Mouse (Mus musculus): Measurements from ENCODE around the gene Zdhhc4. TPM values are rescaled to one million over a fixed set of nuclear protein-coding genes. Genes with fewer than 3 reads are reported as not detected.

The Zdhhc4 gene
- total RNA-seq (2021), result 10 to 100 TPM; 35.0 to 37.5 TPM
- long read RNA-seq, experiment 1, transcript Zdhhc4-201 (8 exons, 1,364 nt), result major isoform, 22 of 42 reads
- long read RNA-seq, experiment 1, partial matches to known transcripts, result 0 of 42 reads
- long read RNA-seq, experiment 1, other reads (novel, unspliced or antisense), result 19 of 42 reads
- long read RNA-seq, experiment 2, transcript Zdhhc4-201 (8 exons, 1,364 nt), result major isoform, 39 of 62 reads
- long read RNA-seq, experiment 2, partial matches to known transcripts, result 1 of 62 reads
- long read RNA-seq, experiment 2, other reads (novel, unspliced or antisense), result 21 of 62 reads

DNA sequence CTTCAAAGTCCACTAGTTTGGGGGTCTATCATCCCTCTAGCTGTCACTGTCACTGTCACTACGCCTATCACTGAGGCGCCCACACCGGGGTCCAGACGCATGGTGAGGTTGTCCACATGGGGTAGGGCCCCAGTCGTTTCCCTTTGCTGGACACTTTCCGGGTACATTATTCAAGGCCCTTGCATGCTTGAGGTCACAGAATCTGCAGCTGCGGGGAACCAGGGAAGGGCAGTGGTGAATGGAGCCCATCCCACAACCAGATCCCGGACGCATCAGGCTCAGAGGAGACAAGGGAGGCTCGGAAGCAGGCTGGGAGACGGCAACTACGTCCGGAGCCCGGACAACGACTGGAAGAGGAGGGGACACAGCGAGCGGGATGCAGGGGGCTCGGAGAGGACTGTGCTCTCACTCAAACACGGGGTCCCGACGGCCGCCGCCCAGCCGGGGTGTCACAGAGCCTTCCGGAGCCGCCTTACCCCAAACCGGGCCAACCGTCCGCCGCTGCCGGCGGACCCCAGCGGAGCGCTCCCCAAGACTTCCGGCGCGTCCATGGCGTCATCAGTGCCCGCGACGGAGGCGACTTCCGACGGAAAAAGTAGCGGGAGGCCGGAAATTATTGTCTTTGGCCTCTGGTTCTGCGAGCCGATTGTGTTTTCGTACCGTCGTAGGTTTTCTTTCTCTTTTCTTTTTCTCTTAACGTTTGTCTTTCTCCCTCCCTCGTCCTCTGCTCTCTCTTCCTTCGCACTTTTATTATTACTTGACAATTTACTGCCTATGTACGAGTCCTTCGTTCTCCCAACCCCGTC, at the start of gene Zdhhc4:
Zdhhc4 (minus strand) TSS at position 567 of the 806 bp plus-strand sequence.
- DNase-seq, result peak; percentile 96

DNA sequence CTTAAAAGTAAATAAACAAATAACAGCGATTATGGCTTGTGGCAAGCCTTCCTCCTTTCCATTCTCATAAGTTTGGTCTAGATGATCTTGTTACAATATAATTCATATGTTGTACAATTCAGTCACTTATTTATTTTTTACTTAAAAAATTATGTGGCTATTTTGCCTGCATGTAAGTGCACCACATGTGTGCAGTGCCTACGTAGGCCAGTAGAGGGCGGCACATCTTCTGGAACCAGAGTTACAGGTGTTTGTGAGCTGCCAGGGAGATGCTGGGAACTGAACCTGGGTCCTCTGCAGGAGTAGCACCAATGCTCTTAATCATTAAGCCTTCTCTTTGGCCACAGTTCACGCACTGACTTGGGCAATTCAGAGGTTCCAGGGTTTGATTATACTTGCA, 47.1 kb upstream of the Zdhhc4 start:
- DNase-seq, result no peak

DNA sequence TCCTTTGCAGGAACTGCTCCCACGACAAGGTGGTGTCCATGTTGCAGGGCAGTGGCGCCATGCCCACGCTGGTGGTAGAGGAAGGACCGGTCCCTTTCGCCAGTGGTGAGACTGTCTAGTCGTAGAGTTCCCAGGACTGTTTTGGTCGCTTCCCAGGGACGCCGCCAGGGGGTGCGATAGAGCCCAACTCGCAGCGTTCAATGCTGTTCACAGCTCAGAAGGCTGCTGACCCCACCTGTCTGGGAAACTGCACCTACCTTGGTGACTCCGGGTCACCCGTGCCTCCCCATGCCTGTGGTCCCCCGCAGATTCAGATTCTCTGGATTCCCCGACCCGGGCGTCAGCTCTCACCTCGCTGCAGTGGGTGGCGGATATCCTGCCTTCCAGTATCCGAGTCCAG, 46.2 kb upstream of the Zdhhc4 start:
- peak; percentile 79 for DNase-seq

DNA sequence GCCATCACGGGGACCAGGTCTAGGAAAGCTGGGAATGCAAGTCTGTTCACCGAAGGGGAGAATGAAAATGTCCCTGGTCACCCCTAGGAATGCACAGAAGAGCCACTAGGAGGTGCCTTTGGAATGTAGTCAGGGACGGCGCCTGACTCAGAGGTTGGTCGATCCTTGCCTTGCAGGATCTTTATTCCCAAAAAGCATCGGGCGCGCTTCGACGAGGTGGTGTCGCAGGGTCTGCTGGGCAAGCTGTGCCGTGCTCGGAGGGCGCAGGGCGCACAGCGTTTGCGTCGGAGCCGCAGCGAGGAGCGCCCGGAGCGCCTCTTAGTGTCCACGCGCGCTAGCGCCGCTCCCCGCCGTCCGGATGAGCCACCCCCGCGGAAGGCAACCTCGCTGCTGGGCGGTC, 43.8 kb upstream of the Zdhhc4 start:
- DNase-seq, result peak; percentile 24

DNA sequence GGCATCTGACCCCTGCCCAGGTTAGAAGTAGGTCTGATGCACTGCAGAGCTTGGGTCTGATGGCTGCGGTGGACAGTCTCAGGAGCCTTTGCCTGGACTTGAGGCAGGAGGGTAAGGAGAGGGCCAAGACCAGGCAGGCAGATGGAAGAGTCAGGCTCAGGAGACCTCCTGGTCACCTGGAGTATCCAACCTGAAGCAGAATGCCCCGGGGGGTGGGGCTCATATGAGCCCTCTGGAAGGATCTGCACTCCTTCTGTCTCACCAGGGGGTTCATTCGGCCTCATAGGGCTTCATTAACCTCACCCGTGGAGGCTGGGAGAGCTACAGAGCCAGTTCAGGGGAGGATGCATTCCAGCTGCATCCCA, 42.1 kb upstream of the Zdhhc4 start:
- no peak for DNase-seq

DNA sequence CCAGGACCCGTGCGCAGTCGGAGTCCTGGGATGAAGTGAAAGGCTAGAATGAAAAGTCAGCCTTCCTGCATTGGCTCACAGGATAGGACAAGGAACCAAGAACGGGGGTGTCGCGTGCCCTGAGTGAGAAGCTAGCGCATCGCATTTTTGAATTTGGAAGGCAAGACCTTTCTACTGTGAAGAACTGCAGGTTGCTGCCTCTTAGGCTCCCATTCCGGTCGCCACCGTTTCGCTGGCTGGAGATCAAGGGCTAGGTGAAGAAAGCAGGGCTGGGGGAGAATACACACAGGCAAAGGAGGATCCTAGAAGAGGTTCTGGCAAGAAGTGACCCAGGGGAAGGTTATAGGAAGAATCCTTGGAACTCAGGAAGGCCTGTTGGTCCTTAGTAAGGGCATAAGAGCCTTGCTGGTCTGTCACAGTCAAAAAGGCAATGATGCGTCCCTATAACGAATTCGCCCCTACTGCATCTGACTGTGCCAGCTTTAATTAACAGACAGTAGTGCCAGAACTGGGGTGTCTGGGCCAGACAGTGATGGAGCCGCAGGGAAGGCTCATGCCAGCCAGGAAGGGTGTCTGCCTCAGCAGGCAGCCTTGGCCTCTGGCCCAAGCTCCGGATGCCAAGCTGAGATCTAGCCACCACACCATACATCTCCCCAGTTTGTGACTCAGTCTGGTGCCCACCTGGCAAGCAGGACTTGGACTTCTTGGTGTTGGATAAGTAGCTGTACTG, 41.5 kb upstream of the Zdhhc4 start:
- no peak for DNase-seq

DNA sequence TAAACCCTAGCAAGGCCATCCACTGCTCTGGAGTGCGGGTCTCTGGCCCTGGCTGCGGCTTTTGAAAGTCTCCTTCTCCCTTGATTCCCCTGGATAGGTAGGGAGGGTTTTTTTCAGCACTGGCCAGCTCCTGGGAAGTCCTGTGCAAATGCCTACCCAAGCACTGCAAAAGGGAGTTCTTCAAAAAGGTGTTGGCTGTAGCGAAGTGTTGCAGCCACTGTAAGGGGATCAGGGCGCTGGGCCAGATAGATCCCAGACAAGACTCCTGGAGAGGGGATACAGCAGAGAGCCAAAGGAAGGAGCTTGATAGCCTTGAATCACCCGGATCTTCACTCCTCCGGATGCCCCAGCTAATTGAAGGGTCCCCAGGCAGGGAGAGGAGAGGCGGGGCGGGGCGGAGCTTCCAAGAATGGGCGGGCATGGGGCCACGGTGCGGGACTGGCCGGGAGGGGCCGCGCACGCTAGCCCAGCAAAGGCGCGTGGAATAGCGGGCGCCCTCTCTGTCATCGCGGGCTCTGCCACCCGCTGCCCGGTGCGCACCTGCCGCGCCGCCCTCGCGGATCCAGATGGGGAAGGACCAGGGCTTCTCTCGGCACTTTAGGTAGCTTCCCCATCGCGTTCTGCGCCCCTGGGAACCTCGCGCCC, 40.7 kb upstream of the Zdhhc4 start:
- no peak for DNase-seq

DNA sequence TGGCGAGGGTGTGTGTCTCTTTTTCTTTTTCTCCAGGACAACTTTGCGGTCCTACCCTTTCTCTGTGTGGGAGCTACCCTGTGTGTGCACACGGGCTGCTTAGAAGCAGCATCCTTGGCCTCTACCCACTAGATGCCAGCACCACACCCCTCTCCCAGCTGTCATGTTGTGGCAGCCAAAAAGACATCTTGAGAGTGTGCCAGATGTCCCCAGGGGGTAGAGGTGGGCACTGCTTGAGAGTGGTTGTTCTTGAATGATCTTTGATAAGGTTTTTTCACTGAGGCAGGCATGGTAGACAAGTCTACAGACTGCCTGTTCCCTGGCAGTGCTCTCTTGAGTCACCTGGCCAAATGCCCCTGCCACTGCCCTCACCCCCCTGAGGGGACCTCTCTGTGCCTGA, 38.9 kb upstream of the Zdhhc4 start:
- no peak for DNase-seq

DNA sequence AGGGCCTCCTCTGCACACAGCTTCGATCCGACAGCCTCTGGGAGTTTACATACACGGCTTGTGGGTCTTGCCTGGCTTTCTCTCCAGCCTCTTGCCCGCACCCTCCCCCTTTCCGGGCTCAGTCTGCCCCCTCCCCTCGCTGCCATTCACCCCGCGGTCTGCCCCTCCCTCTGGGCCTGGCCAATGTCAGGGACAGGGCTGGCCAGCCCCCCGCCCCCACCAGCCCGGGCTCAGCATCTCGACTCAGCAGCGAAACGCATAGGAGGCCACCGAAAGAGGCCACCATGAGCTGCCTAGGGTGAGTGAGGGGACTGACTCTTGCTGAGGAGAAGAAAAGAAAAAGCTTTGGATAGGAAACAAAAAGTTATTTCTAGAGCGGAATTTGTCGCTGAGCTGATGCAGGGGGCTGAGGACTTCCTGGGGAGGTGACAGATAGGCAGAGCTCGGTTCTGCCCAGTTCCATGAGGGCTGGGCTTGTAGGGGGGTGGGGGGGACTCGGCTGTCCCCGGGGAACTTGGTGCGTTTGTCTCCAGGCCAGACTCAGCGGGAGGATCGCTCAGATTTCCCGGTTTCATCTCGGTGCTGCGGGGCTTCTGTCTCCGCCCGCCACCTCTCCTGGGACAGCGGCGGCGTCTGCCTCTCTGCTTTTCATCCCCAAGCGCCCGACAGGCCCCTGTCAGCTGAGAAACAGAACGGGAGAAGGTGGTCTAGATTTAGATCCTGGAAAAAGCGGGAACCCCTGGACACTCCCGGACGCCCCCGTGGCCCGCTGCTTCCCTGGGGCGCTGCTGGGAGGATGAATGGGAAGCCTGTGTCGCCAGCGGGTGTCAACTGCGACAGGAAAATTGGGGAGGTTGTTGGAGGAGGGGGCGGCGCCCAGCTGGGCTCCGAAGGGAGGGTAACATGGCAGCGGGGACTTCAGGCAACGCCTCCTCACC, 34.9 kb upstream of the Zdhhc4 start:
- no peak for DNase-seq

DNA sequence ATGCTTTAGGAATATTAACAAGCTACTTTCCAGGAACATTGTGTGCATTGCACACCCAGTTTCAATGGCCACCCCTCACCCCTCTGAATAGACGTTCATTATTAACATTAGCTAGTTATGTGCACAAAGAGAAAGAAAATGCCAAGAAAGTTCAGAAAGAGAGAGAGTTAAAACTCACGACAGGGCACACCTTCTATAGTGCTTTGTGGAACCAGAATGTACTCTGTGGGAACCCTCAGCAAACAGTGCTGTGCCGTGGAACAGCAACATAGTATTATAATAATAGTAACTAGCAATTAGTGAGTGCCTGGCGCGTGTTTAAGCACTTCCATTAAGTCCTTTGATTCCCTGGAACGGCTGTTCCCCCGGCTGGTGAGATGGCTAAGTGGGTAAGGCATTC, 32.4 kb upstream of the Zdhhc4 start:
- no peak for DNase-seq

DNA sequence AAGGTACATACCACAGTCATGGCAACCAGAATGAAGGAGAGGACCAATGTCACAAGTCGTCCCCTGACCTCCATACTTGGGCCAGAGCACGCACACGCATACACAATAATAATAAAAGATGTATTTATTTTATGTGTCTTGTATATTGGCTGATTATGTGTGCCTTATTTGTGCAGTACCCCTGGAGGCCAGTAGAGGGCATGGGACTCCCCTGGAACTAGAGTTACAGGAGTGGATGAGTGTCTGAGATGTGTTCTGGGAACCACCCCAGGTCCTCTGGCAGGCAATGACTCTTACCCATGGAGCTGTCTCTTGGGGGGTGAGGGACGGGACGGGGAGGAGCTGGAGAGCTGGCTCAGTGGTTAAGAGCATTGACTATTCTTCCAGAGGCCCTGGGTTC, 30.9 kb upstream of the Zdhhc4 start:
- no peak for DNase-seq

DNA sequence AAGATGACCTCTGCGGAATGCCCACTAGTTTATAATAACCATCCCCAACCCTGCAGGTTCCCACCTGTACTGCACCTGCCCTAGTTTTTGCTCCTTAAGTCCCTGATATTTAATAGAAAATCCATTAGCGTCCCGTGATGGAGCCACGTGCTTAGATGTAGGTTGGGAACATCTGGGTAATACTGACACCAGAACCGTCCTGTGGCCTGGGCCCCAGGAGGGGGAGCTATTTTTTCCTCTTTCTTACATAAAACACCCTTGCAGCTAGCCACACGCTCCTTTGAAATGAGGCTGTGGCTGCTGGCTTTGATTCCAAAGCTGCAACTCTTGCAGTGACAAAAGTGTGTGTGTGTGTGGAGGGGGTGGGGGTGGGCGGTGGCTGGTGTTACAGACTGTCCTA, 30.2 kb upstream of the Zdhhc4 start:
- no peak for DNase-seq

DNA sequence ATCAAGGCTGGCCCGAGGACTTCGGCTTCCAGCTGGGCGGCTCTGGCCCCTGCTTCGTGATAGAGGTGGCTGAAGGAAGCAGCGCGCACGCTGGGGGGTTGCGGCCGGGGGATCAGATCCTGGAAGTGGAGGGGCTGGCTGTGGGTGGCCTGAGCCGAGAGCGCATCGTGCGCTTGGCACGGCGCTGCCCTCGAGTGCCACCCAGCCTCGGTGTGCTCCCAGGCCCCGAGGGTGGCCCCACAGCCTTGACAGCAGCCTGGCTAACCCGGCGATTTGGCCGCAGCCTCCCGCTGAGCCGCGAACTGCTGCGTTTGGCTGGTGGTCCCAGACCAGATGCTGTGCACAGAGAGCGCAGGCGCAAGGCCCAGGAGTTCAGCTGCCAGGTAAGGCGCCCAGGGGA, 28.5 kb upstream of the Zdhhc4 start:
- no peak for DNase-seq

DNA sequence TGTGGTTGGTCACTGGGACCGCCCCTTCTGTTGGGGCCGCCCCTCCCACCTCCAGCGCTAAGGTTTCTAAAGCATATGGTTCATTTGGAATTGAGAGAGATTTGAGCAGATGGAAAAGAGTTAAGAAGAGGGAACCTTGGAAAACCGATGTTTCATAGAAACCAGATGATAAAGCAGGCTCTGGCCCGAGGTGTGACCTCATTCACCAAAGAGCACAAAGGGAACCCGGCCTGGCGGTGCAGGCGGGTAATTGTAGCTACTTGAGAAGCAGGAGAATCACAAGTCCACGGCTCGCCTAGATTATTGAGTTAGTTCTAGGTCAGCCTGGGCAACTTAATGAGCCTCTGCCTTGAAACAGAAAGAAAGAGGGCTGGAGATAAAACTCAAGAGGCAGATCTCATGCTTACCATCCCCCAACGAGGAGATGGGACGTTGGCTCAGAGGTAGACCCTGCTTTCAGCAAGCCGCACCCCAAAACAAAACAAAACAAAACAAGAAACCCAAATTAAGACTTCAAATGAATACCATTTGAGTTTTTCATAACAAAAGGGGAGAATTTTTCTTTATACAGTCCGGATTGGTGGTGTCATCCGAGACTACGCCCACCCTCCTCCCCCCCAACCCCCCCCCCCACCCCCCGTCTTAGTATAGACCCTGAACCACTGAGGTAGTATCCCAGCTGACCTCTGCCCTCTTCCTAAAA, 27.8 kb upstream of the Zdhhc4 start, which contains the start of gene Grid2ip:
Grid2ip (plus strand) TSS at position 653 of the 703 bp plus-strand sequence.
- DNase-seq, result no peak

DNA sequence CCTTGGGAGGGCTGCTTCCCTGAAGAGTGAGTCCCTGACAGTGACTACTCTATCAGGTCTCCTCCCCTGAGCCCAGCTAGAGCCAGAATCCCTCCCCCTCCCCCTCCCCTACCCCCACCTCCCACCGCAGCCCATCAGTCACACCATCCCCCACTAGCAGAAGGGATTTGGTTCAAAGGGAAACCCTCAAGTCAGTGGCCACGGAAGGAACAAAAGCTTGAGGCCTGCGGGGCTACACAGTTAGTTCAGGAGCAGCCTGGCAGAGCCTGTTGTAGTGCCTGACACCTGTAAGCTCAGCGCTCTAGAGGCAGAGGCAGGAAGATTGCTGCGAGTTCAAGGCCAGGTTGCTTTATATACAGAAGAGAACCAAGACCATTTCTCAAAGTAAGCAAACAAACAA, 27.0 kb upstream of the Zdhhc4 start:
- no peak for DNase-seq

DNA sequence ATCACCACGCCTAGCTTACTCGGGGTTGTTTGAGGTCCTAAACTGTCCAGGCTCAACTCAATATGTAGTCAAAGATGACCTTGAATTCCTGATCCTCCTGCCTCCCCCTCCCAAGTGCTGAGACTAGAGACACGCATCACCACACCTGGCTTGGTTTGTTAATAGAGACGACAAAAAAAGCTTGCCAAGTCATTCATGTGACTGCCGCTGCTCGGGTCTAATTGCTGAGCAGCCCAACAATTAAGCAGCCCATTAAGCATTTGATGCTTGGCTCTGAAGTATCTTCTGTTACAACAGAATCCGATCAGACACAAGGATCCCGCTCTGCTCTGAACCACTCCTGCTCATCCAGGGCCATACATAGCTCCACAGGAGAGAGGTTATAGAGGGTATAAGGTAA, 17.3 kb upstream of the Zdhhc4 start:
- DNase-seq, result no peak

DNA sequence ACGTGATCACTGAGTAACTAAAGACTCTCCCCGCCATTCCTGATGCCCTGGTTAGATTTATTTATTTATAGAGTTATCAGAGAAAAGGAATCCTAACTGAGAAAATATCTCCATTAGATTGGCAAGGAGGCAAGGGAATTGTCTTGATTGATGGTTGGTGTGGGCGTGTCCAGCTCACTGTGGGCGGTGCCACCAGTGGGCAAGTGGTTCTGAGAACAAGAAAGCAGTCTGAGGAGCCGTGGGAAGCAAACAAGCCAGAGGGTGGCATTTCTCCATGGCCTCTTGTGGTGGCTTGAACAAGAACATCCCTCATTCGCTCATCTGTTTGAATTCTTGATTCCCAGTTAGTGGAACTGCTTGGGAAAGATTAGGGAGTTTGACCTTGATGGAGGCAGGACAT, 10.5 kb upstream of the Zdhhc4 start:
- no peak for DNase-seq

DNA sequence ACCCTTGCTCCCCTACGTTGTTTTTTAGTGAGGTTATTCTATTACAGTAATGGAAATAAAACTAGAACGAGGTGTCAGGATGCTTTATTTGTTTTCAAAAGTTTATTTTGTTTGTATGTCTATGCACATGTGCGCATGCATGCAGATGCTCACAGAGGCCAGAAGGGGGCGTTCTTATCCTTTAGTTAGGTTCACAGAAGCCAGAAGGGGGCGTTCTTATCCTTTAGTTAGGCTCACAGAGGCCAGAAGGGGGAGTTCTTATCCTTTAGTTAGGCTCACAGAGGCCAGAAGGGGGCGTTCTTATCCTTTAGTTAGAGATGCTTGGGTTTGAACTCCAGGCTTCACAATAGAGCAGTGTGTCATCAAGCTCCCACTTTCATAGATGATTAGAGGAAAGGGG, 7.5 kb upstream of the Zdhhc4 start:
- no peak for DNase-seq

DNA sequence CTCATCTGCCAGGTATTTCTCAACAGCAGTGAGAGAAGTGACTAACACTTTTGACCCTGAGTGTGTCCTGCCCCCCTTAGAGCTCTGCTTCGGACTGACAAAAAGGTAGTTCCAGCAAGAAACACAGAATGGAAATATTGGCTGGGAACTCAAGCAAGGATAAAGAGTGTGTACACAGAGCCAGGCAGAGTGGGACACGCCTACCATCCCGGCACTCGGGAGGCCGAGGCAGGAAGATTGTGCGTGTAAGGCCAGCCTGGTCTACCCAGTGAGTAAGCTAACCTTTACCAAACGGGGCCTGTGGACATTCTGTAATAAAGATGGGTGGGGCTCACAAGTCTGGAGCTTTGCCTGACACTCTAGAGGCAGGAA, 6.0 kb upstream of the Zdhhc4 start:
- DNase-seq, result no peak

DNA sequence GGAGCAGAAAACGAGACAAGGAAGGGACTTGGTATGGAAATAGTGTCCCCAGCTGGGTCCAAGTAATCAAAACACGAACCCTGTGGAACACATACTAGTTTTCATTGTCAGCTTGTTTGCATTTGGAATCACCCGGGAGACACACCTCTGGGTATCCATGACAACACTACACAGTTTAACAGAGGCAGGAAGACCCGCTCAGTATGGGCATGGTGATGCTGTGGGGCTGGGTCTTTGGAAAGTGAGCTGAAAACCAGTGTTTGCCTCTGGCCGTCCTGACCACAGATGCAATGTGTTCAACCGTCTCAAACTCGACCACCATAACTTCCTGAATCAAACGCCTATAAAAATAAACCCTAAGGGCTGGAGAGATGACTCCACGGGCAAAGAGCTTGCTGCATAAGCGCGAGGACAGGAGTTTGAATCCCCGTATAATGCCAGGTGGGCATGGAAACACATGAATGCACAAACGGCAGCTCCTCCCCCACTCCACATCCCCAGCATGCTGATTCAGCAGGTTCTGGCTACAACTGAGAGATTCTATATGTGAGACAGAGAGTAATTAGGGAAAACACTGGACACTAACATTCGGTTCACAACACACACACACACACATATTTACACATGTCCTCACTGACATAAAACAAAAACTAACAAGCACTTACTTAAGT, 5.5 kb upstream of the Zdhhc4 start:
- DNase-seq, result no peak
